Mouse (Mus musculus): ENCODE data around the gene 1700047I17Rik2. TPM values are rescaled to one million over a fixed set of nuclear protein-coding genes. Genes with fewer than 3 reads are reported as not detected.
"Not testable (repeated sequence)": the region's sequence is repeated elsewhere in the genome, so short reads cannot be mapped to it uniquely, and the experiment has no call there.

The 1700047I17Rik2 gene
- 2.0 TPM in 1 of 2 replicates, not detected in the other for polyA plus RNA-seq (2016; fragmentation: Nextera tagmentation; extraction: Ambion mirVana)

DNA sequence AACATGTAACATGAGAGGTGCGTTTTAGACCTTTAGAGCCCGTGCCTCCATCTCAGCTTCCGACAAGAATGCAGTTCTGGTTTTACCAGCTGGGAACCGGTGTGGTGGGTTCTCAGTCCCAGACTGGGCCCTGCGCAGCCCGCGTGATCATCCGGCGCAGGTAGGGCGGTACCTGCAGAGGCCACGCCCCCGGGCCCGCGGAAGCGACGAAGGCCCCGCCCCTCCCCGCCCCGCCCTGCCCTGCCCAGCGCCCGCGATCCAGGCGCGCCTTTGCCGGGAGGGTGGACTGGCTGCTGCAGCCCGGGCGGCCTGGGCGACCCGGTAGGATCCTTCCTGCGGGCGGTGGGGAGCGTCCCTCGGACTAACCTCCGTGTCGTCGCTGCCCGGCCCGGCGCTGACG lies at the start of gene 1700047I17Rik2:
TSS of gene 1700047I17Rik2 (plus strand) at position 287 of the 400 bp plus-strand sequence.
- not testable (repeated sequence) for H3K27ac ChIP-seq; H3K4me1 ChIP-seq; H3K9me3 ChIP-seq; DNase-seq (ENCODE audit: low spot score); H3K36me3 ChIP-seq; H3K4me3 ChIP-seq; H3K27me3 ChIP-seq (ENCODE audit: insufficient read depth, poor library complexity, severe bottlenecking)
- WGBS: no CpG with 5 or more reads among the region's 40 CpGs

DNA sequence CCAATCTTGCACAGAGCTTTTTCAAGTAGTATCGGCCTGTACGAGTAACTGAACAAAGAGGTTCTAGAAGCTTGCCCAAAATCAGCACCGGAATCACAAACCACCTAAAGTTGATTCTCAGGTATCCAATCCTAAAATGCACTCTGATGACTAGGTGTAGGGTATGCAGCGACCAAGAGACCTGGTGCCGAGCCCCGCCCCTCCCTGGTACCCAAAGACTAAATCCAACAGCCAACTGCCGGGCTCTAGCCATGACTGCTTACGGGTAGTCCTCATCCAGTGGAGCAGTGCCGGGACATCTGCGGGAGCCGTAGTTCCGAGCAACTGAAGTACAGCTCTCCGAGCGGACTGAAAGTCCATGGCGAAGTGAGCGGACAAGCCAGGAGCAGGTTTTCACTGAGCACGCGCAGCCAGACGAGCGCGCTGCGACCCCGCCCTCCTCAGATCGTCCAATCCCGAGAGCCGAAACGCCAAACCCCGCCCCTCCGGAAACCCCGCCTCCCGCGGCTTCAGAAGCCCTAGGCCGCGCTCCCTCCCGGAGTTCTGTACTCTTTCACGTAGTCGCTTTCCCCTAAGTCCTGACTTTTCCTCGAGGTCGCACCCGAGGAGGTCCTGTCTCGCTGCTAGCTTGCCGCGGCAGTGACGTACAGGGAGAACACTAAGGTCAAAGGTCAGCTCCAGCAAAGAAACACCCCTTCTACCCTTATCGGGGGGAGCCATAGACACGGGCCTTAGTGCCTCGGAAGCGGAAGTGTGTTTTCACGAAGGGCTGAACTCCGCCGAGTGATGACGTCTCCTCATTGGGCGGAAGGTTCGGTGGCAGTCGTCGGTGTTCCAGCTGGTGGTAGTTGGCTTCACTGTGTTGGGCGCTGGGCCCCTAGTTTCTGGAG lies 44.6 kb upstream of the 1700047I17Rik2 start, which contains the start of gene Srp54b:
TSS of gene Srp54b (plus strand) at position 546 of the 890 bp plus-strand sequence.
- no CpG with 5 or more reads among the region's 57 CpGs for WGBS

DNA sequence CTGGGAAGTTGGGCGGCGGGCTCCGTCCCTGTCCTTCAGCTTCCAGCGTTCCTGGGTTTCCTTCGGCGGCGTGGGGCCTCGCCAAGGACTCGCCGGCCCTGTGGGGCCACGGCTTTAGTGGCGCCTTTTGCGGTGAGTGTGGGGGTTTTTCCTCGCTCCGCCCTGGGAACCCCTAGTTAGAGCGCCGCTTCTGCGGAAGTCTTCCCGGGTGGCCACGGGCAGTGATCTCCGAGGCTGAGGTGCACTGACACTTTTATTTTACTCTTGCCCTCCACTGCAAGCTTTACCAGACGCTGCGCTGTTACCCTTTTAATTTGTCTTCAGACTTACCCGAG lies 44.0 kb upstream of the 1700047I17Rik2 start:
- not testable (repeated sequence) for H3K4me1 ChIP-seq; H3K9me3 ChIP-seq; H3K36me3 ChIP-seq; H3K27ac ChIP-seq; DNase-seq (ENCODE audit: low spot score); H3K27me3 ChIP-seq (ENCODE audit: insufficient read depth, poor library complexity, severe bottlenecking)
- WGBS: 0% methylated on average over 12 of the region's 24 CpGs
- H3K4me3 ChIP-seq: peak overlapping the region; percentile 40; the same call in 1 of the 2 replicates

More for the DNA sequence above, 44.6 kb upstream of the 1700047I17Rik2 start, which contains the start of gene Srp54b:
- not testable (repeated sequence) for H3K9me3 ChIP-seq; H3K27ac ChIP-seq; H3K27me3 ChIP-seq (ENCODE audit: insufficient read depth, poor library complexity, severe bottlenecking); H3K36me3 ChIP-seq; DNase-seq (ENCODE audit: low spot score); H3K4me1 ChIP-seq
- H3K4me3 ChIP-seq: peak within 1 kb of the TSS; percentile 40; the same call in 1 of the 2 replicates

DNA sequence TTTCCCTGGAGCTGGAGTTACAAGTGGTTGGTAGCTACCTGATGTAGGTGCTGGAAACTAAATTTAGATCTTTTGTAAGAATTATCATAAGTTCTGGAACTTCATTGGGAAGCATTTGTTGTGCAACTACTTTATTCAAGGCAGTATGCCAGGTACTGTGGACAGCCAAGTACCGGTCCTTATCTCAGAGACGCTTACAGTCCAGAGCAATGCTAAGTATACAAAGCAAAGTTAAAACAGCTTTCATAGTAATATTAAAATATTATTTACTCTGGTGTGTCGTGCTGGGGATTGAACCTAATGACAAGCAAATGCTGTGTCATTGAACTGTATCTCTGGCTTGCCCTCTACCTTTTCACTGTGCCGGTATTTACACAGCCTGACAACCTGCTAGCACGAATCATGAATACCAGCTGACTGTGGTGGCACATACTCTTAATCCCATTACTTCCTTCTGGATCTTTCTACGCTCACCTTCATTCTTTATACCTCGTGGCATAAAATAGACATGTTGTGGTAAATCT lies 32.3 kb upstream of the 1700047I17Rik2 start:
- DNase-seq (ENCODE audit: low spot score); H3K27ac ChIP-seq; H3K9me3 ChIP-seq; H3K4me3 ChIP-seq; H3K36me3 ChIP-seq; H3K27me3 ChIP-seq (ENCODE audit: insufficient read depth, poor library complexity, severe bottlenecking); H3K4me1 ChIP-seq: not testable (repeated sequence)
- WGBS: no CpG with 5 or more reads among the region's 7 CpGs

DNA sequence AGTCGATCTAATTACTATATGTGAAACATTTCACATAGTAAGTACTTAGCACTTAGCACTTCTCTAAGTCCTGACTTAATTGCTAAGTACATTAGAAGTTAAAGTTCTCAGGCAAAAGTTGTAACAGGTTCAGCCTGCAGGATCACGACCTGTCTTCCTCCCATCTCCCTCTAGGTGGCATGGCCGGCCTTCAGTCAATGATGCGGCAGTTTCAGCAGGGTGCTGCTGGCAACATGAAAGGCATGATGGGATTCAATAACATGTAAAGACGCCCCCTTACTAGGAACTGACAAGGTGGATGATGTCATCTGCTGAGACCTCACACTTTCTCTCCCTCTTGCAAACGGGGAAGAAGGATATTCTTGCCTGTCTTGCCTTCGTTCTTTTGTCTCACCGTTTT lies 11.7 kb upstream of the 1700047I17Rik2 start:
- not testable (repeated sequence) for H3K36me3 ChIP-seq; H3K4me3 ChIP-seq; H3K27ac ChIP-seq; H3K4me1 ChIP-seq; DNase-seq (ENCODE audit: low spot score); H3K9me3 ChIP-seq; H3K27me3 ChIP-seq (ENCODE audit: insufficient read depth, poor library complexity, severe bottlenecking)
- no CpG with 5 or more reads among the region's 8 CpGs for WGBS

DNA sequence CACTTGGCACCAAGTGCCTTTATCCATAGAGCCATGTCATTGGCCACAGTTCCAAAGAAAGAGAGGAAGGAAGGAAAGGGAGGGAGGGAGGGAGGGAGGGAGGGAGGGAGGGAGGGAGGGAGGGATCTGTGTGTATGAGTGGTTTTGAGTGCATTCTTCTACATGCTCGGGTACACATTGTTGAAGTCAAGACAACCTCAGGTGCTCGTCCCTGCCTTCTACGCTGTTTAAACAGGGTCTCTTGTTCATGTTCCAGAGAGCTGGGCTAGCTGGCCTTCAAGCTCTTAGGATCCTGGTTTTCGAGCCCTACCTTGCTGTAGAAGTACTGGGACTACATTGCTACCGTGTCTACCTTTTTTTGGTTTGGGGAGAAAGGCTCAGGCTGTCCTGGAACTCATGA lies 10.3 kb upstream of the 1700047I17Rik2 start:
- not testable (repeated sequence) for H3K36me3 ChIP-seq; DNase-seq (ENCODE audit: low spot score)
- no CpG with 5 or more reads among the region's 5 CpGs for WGBS

DNA sequence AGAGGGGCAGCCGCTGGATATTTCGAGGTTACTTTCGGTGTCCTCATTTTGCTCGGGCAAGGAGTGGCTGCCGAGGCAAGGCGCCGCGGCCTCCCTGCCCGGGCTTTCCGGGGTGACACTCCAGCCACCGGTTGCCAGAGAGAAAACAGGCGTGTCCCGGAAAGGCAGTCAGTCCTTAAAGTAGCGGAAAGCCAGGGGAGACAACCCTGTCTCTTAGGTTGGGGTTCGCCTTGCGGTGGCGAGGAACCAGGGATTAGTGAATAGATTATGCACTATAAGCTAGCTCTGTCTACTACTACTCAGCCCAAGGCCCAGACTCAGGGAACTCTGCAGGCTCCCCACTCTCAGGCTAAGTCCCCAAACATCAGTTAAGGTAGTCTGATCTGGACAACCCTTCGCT lies 407 bp downstream of the 1700047I17Rik2 start:
- not testable (repeated sequence) for H3K27ac ChIP-seq; H3K4me1 ChIP-seq; H3K4me3 ChIP-seq; DNase-seq (ENCODE audit: low spot score); H3K27me3 ChIP-seq (ENCODE audit: insufficient read depth, poor library complexity, severe bottlenecking); H3K9me3 ChIP-seq; H3K36me3 ChIP-seq
- no CpG with 5 or more reads among the region's 18 CpGs for WGBS

More for the DNA sequence above, 10.3 kb upstream of the 1700047I17Rik2 start:
- not testable (repeated sequence) for H3K4me1 ChIP-seq; H3K27ac ChIP-seq; H3K27me3 ChIP-seq (ENCODE audit: insufficient read depth, poor library complexity, severe bottlenecking); H3K4me3 ChIP-seq; H3K9me3 ChIP-seq

DNA sequence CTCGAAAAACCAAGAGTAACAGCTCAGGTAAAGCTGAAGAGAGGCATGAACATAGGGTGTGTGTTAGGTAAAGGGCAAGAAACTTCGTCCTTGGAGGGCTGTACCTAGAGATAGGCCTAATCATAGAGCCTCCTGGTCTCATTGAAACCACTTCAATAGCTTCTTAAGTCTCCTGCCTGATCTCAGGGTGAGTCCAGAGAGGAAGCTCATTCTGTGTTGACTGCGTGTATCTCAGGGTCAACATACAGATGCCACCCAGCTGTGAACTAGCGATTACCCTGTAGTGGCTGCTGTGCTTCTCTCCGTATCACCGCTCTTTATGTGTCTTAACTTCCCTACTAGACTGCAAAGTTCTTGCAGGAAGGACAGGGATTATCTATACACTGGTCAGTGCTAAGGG lies 13.6 kb downstream of the 1700047I17Rik2 start:
- DNase-seq (ENCODE audit: low spot score); H3K4me3 ChIP-seq; H3K36me3 ChIP-seq; H3K27ac ChIP-seq; H3K27me3 ChIP-seq (ENCODE audit: insufficient read depth, poor library complexity, severe bottlenecking); H3K4me1 ChIP-seq; H3K9me3 ChIP-seq: not testable (repeated sequence)
- whole genome bisulfite sequencing: no CpG with 5 or more reads among the region's 6 CpGs

DNA sequence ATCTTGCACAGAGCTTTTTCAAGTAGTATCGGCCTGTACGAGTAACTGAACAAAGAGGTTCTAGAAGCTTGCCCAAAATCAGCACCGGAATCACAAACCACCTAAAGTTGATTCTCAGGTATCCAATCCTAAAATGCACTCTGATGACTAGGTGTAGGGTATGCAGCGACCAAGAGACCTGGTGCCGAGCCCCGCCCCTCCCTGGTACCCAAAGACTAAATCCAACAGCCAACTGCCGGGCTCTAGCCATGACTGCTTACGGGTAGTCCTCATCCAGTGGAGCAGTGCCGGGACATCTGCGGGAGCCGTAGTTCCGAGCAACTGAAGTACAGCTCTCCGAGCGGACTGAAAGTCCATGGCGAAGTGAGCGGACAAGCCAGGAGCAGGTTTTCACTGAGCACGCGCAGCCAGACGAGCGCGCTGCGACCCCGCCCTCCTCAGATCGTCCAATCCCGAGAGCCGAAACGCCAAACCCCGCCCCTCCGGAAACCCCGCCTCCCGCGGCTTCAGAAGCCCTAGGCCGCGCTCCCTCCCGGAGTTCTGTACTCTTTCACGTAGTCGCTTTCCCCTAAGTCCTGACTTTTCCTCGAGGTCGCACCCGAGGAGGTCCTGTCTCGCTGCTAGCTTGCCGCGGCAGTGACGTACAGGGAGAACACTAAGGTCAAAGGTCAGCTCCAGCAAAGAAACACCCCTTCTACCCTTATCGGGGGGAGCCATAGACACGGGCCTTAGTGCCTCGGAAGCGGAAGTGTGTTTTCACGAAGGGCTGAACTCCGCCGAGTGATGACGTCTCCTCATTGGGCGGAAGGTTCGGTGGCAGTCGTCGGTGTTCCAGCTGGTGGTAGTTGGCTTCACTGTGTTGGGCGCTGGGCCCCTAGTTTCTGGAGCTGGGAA lies 30.5 kb downstream of the 1700047I17Rik2 start, which contains the start of gene Srp54c:
TSS of gene Srp54c (plus strand) at position 543 of the 894 bp plus-strand sequence.
- not testable (repeated sequence) for H3K9me3 ChIP-seq; H3K4me1 ChIP-seq; H3K27ac ChIP-seq; H3K36me3 ChIP-seq; H3K27me3 ChIP-seq (ENCODE audit: insufficient read depth, poor library complexity, severe bottlenecking); DNase-seq (ENCODE audit: low spot score)
- WGBS: no CpG with 5 or more reads among the region's 57 CpGs
- peak within 1 kb of the TSS; percentile 46 for H3K4me3 ChIP-seq

DNA sequence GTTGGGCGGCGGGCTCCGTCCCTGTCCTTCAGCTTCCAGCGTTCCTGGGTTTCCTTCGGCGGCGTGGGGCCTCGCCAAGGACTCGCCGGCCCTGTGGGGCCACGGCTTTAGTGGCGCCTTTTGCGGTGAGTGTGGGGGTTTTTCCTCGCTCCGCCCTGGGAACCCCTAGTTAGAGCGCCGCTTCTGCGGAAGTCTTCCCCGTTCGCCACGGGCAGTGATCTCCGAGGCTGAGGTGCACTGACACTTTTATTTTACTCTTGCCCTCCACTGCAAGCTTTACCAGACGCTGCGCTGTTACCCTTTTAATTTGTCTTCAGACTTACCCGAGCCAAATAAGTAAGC lies 31.1 kb downstream of the 1700047I17Rik2 start:
- not testable (repeated sequence) for H3K9me3 ChIP-seq; H3K36me3 ChIP-seq; H3K4me1 ChIP-seq; H3K27ac ChIP-seq; H3K27me3 ChIP-seq (ENCODE audit: insufficient read depth, poor library complexity, severe bottlenecking); DNase-seq (ENCODE audit: low spot score)
- WGBS: 0% methylated on average over 14 of the region's 25 CpGs
- peak overlapping the region; percentile 46 for H3K4me3 ChIP-seq

DNA sequence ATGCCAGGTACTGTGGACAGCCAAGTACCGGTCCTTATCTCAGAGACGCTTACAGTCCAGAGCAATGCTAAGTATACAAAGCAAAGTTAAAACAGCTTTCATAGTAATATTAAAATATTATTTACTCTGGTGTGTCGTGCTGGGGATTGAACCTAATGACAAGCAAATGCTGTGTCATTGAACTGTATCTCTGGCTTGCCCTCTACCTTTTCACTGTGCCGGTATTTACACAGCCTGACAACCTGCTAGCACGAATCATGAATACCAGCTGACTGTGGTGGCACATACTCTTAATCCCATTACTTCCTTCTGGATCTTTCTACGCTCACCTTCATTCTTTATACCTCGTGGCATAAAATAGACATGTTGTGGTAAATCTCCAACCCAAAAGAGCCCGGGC lies 42.9 kb downstream of the 1700047I17Rik2 start:
- WGBS: no CpG with 5 or more reads among the region's 8 CpGs
- not testable (repeated sequence) for H3K4me3 ChIP-seq

DNA sequence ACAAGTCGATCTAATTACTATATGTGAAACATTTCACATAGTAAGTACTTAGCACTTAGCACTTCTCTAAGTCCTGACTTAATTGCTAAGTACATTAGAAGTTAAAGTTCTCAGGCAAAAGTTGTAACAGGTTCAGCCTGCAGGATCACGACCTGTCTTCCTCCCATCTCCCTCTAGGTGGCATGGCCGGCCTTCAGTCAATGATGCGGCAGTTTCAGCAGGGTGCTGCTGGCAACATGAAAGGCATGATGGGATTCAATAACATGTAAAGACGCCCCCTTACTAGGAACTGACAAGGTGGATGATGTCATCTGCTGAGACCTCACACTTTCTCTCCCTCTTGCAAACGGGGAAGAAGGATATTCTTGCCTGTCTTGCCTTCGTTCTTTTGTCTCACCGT lies 62.6 kb downstream of the 1700047I17Rik2 start:
- not testable (repeated sequence) for DNase-seq (ENCODE audit: low spot score); H3K27ac ChIP-seq; H3K4me3 ChIP-seq; H3K9me3 ChIP-seq; H3K27me3 ChIP-seq (ENCODE audit: insufficient read depth, poor library complexity, severe bottlenecking); H3K4me1 ChIP-seq
- H3K36me3 ChIP-seq: peaks cover 25% of the 10 kb centered on the region
- WGBS: no CpG with 5 or more reads among the region's 8 CpGs

More for the DNA sequence above, 42.9 kb downstream of the 1700047I17Rik2 start:
- not testable (repeated sequence) for H3K4me1 ChIP-seq; H3K27ac ChIP-seq; DNase-seq (ENCODE audit: low spot score); H3K27me3 ChIP-seq (ENCODE audit: insufficient read depth, poor library complexity, severe bottlenecking); H3K36me3 ChIP-seq; H3K9me3 ChIP-seq

DNA sequence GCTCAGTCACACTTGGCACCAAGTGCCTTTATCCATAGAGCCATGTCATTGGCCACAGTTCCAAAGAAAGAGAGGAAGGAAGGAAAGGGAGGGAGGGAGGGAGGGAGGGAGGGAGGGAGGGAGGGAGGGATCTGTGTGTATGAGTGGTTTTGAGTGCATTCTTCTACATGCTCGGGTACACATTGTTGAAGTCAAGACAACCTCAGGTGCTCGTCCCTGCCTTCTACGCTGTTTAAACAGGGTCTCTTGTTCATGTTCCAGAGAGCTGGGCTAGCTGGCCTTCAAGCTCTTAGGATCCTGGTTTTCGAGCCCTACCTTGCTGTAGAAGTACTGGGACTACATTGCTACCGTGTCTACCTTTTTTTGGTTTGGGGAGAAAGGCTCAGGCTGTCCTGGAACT lies 64.0 kb downstream of the 1700047I17Rik2 start:
- not testable (repeated sequence) for H3K27me3 ChIP-seq (ENCODE audit: insufficient read depth, poor library complexity, severe bottlenecking); H3K4me1 ChIP-seq; H3K9me3 ChIP-seq; DNase-seq (ENCODE audit: low spot score); H3K27ac ChIP-seq; H3K4me3 ChIP-seq
- WGBS: no CpG with 5 or more reads among the region's 5 CpGs
- H3K36me3 ChIP-seq: peaks cover 13% of the 10 kb centered on the region
